In genomic region chr7:75412568-75412967, GRCm38 (mm10) we compare ENCODE assay signal across 23 mouse cellular contexts. TPM values are rescaled to one million over a fixed set of nuclear protein-coding genes. Genes with fewer than 3 reads are reported as not detected.
DNase-seq lines count a peak whose midpoint lies in the region; ATAC-seq and TF ChIP-seq lines count a peak whose summit lies in the region.
"Had no signal": no experiment of that assay in that cellular context is flagged by ENCODE, and none has a peak within 500 bp of the region (broad histone marks: within the 10 kb centered on the region; RNA-seq: fewer than 3 reads in every experiment).

No protein-coding gene starts in this region.

- DNase-seq in heart, adult 11 months, result peak; percentile 95
- no peak for DNase-seq in lung, embryonic 14.5 days
- no peak for DNase-seq in lung, adult 2 months
- DNase-seq in retina, embryonic 14.5 days (ENCODE audit: low spot score), result no peak
- DNase-seq: adrenal gland, postnatal 10 days; cerebellum, postnatal 10 days; gastrocnemius, postnatal 10 days; left cerebral cortex, postnatal 4 days; right cerebral cortex, postnatal 4 days; thymus, postnatal 36 days had no signal

- no peak overlapping the region for H3K4me3 ChIP-seq in heart, embryonic 11.5 days (ENCODE audit: low read depth, low read length)
- H3K4me3 ChIP-seq in lung, embryonic 14.5 days (ENCODE audit: low read depth, low read length), result no peak overlapping the region
- H3K4me3 ChIP-seq in lung, adult 2 months (replicated peaks; ENCODE audit: extremely low read depth, low read depth, low read length), result no peak overlapping the region
- H3K4me3 ChIP-seq in embryonic fibroblast, embryonic 13.5 days (ENCODE audit: insufficient read depth, low read length), result no peak overlapping the region
- H3K4me3 ChIP-seq in stomach, embryonic 16.5 days (replicated peaks; ENCODE audit: low read length), result no peak overlapping the region
- H3K4me3 ChIP-seq in hindbrain, embryonic 16.5 days (ENCODE audit: low read length), result no peak overlapping the region
- H3K4me3 ChIP-seq: embryonic facial prominence, embryonic 12.5 days; heart, adult 2 months; heart, embryonic 15.5 days; lung, embryonic 15.5 days had no signal

- WGBS in heart, embryonic 11.5 days (ENCODE audit: insufficient replicate concordance), result 77% methylated on average over 2 of the region's 2 CpGs
- 31% methylated on average over 2 of the region's 2 CpGs for WGBS in lung, embryonic 14.5 days
- WGBS in lung, adult 2 months, result 34% methylated on average over 2 of the region's 2 CpGs
- WGBS in stomach, embryonic 16.5 days, result 28% methylated on average over 2 of the region's 2 CpGs
- WGBS in hindbrain, embryonic 16.5 days, result 85% methylated on average over 2 of the region's 2 CpGs

- H3K9me3 ChIP-seq in heart, embryonic 11.5 days (replicated peaks; ENCODE audit: control insufficient read depth, low read length), result no peaks in the 10 kb centered on the region
- H3K9me3 ChIP-seq in lung, embryonic 14.5 days (ENCODE audit: low read depth, low read length), result no peaks in the 10 kb centered on the region
- no peaks in the 10 kb centered on the region for H3K9me3 ChIP-seq in stomach, embryonic 16.5 days (replicated peaks; ENCODE audit: control insufficient read depth, low read length)
- H3K9me3 ChIP-seq in hindbrain, embryonic 16.5 days (ENCODE audit: control insufficient read depth, low read length), result no peaks in the 10 kb centered on the region
- H3K9me3 ChIP-seq: embryonic facial prominence, embryonic 12.5 days; heart, embryonic 15.5 days; lung, embryonic 15.5 days had no signal

- H3K36me3 ChIP-seq in heart, embryonic 11.5 days (ENCODE audit: control insufficient read depth, insufficient read depth, low read length), result no peaks in the 10 kb centered on the region
- H3K36me3 ChIP-seq in lung, embryonic 14.5 days (ENCODE audit: insufficient read depth), result no peaks in the 10 kb centered on the region
- H3K36me3 ChIP-seq in stomach, embryonic 16.5 days (ENCODE audit: control insufficient read depth, insufficient read depth, low read length), result no peaks in the 10 kb centered on the region
- no peaks in the 10 kb centered on the region for H3K36me3 ChIP-seq in hindbrain, embryonic 16.5 days (ENCODE audit: control insufficient read depth, insufficient read depth, low read length)
- H3K36me3 ChIP-seq: embryonic facial prominence, embryonic 12.5 days; heart, embryonic 15.5 days; lung, embryonic 15.5 days had no signal

- no peak for TF ChIP-seq POLR2A in lung, adult 2 months (IDR thresholded peaks at IDR 0.05; ENCODE audit: borderline replicate concordance, extremely low read depth, low read depth, low read length)
- TF ChIP-seq POLR2A in embryonic fibroblast, embryonic 13.5 days (IDR thresholded peaks at IDR 0.05; ENCODE audit: low read depth, low read length), result no peak

- no peak for TF ChIP-seq CTCF in lung, embryonic 14.5 days (IDR thresholded peaks at IDR 0.05; ENCODE audit: low read depth)
- no peak for TF ChIP-seq CTCF in lung, adult 2 months (IDR thresholded peaks at IDR 0.05; ENCODE audit: insufficient read depth, low read length)
- no peak for TF ChIP-seq CTCF in embryonic fibroblast, embryonic 13.5 days (IDR thresholded peaks at IDR 0.05; ENCODE audit: borderline replicate concordance, insufficient read depth, low read length)

- peaks cover 4% of the 10 kb centered on the region; the same call in 1 of the 2 replicates for H3K4me1 ChIP-seq in heart, embryonic 11.5 days (ENCODE audit: control insufficient read depth, insufficient read depth, low read length)
- H3K4me1 ChIP-seq in lung, embryonic 14.5 days (ENCODE audit: insufficient read depth), result peaks cover 7% of the 10 kb centered on the region; the same call in 1 of the 2 replicates
- H3K4me1 ChIP-seq in lung, adult 2 months (ENCODE audit: control insufficient read depth, insufficient read depth, low read length), result peaks cover 13% of the 10 kb centered on the region
- peaks cover 3% of the 10 kb centered on the region for H3K4me1 ChIP-seq in embryonic fibroblast, embryonic 13.5 days (ENCODE audit: control insufficient read depth, insufficient read depth, low read length)
- H3K4me1 ChIP-seq in stomach, embryonic 16.5 days (ENCODE audit: control insufficient read depth, insufficient read depth, low read length), result peaks cover 14% of the 10 kb centered on the region
- no peaks in the 10 kb centered on the region for H3K4me1 ChIP-seq in hindbrain, embryonic 16.5 days (ENCODE audit: control insufficient read depth, insufficient read depth, low read depth, low read length)
- H3K4me1 ChIP-seq: embryonic facial prominence, embryonic 12.5 days had no signal

- H3K9ac ChIP-seq in heart, embryonic 11.5 days (ENCODE audit: low read depth, low read length), result no peak overlapping the region
- no peak overlapping the region for H3K9ac ChIP-seq in lung, embryonic 14.5 days
- H3K9ac ChIP-seq in stomach, embryonic 16.5 days (ENCODE audit: low read length), result no peak overlapping the region
- no peak overlapping the region for H3K9ac ChIP-seq in hindbrain, embryonic 16.5 days (ENCODE audit: low read depth, low read length)
- H3K9ac ChIP-seq: embryonic facial prominence, embryonic 12.5 days; heart, embryonic 15.5 days; lung, embryonic 15.5 days had no signal

- no peaks in the 10 kb centered on the region for H3K27me3 ChIP-seq in heart, embryonic 11.5 days (ENCODE audit: control insufficient read depth, insufficient read depth, low read length)
- H3K27me3 ChIP-seq in lung, embryonic 14.5 days (ENCODE audit: insufficient read depth, low read length), result no peaks in the 10 kb centered on the region; the same call in 1 of the 2 replicates
- no peaks in the 10 kb centered on the region for H3K27me3 ChIP-seq in stomach, embryonic 16.5 days (ENCODE audit: control insufficient read depth, insufficient read depth, low read length)
- no peaks in the 10 kb centered on the region for H3K27me3 ChIP-seq in hindbrain, embryonic 16.5 days (replicated peaks; ENCODE audit: control insufficient read depth, insufficient read depth, low read length)
- H3K27me3 ChIP-seq: embryonic facial prominence, embryonic 12.5 days; heart, embryonic 15.5 days; lung, embryonic 15.5 days had no signal

- no peak for ATAC-seq in heart, embryonic 11.5 days (replicated peaks; ENCODE audit: insufficient number of reproducible peaks, low FRiP score, low TSS enrichment)
- ATAC-seq in lung, embryonic 14.5 days (ENCODE audit: insufficient read depth), result 0 out of 2 replicates have a peak, but pooled peaks have one; percentile 38
- ATAC-seq in stomach, embryonic 16.5 days (ENCODE audit: insufficient read depth, low FRiP score), result peak; percentile 38; the same call in 1 of the 2 replicates
- ATAC-seq in hindbrain, embryonic 16.5 days, result no peak
- ATAC-seq: activated CD4-positive, CD25-positive, alpha-beta regulatory T cell, adult 4 months; CD4-positive, CD25-positive, alpha-beta regulatory T cell, adult 4 months; forebrain, embryonic 14.5 days; midbrain, embryonic 16.5 days had no signal

- H3K4me2 ChIP-seq in heart, embryonic 11.5 days, result no peak overlapping the region
- no peak overlapping the region for H3K4me2 ChIP-seq in lung, embryonic 14.5 days
- no peak overlapping the region for H3K4me2 ChIP-seq in stomach, embryonic 16.5 days (ENCODE audit: low read depth, low read length)
- H3K4me2 ChIP-seq in hindbrain, embryonic 16.5 days (ENCODE audit: low read length), result no peak overlapping the region
- H3K4me2 ChIP-seq: embryonic facial prominence, embryonic 12.5 days; heart, embryonic 15.5 days; liver, embryonic 11.5 days; lung, embryonic 15.5 days had no signal

- no peak overlapping the region for H3K27ac ChIP-seq in heart, embryonic 11.5 days (ENCODE audit: low read depth, low read length)
- H3K27ac ChIP-seq in lung, embryonic 14.5 days (ENCODE audit: low read depth), result no peak overlapping the region
- H3K27ac ChIP-seq in embryonic fibroblast, embryonic 13.5 days (ENCODE audit: insufficient read depth, low read length), result peak overlapping the region; percentile 72
- peak overlapping the region; percentile 54; the same call in 1 of the 2 replicates for H3K27ac ChIP-seq in stomach, embryonic 16.5 days (ENCODE audit: low read length)
- H3K27ac ChIP-seq in hindbrain, embryonic 16.5 days (ENCODE audit: low read depth, low read length), result no peak overlapping the region
- H3K27ac ChIP-seq: embryonic facial prominence, embryonic 12.5 days; heart, adult 2 months; heart, embryonic 15.5 days; lung, embryonic 15.5 days had no signal

RNA-seq across cellular contexts. Expression of gene Akap13, which starts 42.8 kb away (rescaled TPM):
- polyA plus RNA-seq in heart, embryonic 11.5 days (2014; fragmentation: Nextera tagmentation; extraction: Ambion mirVana), result 49.0 and 68.1 TPM in 2 replicates
- polyA plus RNA-seq in lung, embryonic 14.5 days (2014; fragmentation: Nextera tagmentation; extraction: Ambion mirVana), result 44.6 and 44.8 TPM in 2 replicates
- 29.9 and 41.7 TPM in 2 replicates for polyA plus RNA-seq in lung, adult 2 months (2012; rRNA removed)
- 48.3 and 51.8 TPM in 2 replicates for polyA plus RNA-seq in embryonic fibroblast, embryonic 13.5 days (2011; ENCODE audit: insufficient read length, low read depth, missing spikeins)
- polyA plus RNA-seq in stomach, embryonic 16.5 days (2015; fragmentation: Nextera tagmentation; extraction: Ambion mirVana), result 34.7 and 39.9 TPM in 2 replicates
- polyA plus RNA-seq in hindbrain, embryonic 16.5 days (2015; fragmentation: Nextera tagmentation; extraction: Ambion mirVana), result 13.0 and 15.6 TPM in 2 replicates

Comparison
In these comparisons a context has a peak if more than half of its experiments do, and no peak if none do; other contexts are left out.
1. ATAC-seq: peak in lung, embryonic 14.5 days (single experiment) and stomach, embryonic 16.5 days (single experiment); none in heart, embryonic 11.5 days (single experiment) and hindbrain, embryonic 16.5 days (single experiment).
2. H3K27ac ChIP-seq: peak in embryonic fibroblast, embryonic 13.5 days (single experiment) and stomach, embryonic 16.5 days (single experiment); none in heart, embryonic 11.5 days (single experiment), lung, embryonic 14.5 days (single experiment) and hindbrain, embryonic 16.5 days (single experiment).